Mouse (Mus musculus) adrenal gland, postnatal 25 days (tissue): Measurements from ENCODE around the gene Mboat2. TPM values are rescaled to one million over a fixed set of nuclear protein-coding genes. Genes with fewer than 3 reads are reported as not detected.
A peak's percentile ranks its signal among the peaks of the same experiment; 100 is the strongest.

Experiments used
- DNase-seq: peaks from one replicate; pipeline ENCODE4 v3.0.0; 2021; ENCODE audit warnings: mixed read lengths
- total RNA-seq: library from RNA; stranded (reverse); gene quantifications from 2 replicates; pipeline ENCODE4 v1.2.3, GENCODE M21; 2021

Gene Mboat2
- total RNA-seq, 1 experiment from 2014 or later, result 21.0 TPM

DNA sequence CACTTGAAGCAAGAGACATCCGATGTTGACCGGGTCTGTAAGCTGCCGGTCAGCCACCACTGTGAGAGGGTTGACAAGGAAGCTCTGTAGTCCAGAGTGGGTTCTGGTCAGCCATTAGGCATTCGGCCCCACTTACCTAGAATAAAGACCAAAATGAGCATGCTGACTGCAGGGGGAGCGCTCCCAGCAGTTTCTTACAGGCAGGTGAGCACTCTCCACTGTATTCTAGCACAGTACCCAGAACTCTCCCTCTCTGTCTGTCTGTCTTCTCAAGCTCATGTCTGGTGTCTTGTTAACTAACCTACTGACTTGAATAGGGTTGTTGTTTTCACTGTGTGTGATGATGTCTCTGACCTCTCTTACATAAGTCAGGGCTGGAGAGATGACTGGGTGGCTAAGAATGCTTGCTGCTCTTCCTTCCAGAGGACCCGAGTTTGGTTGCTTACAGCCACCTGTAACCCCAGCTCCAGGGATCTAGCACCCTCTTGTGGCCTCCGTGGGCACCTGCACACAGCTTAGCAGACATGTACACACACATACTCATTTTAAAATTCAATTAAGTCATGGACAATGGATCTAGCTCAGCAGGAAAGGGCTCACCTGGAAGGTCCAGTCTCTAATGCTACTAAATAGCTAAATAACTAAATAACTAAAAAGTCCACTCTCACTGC lies 119.8 kb downstream of the Mboat2 start:
- no peak for DNase-seq

DNA sequence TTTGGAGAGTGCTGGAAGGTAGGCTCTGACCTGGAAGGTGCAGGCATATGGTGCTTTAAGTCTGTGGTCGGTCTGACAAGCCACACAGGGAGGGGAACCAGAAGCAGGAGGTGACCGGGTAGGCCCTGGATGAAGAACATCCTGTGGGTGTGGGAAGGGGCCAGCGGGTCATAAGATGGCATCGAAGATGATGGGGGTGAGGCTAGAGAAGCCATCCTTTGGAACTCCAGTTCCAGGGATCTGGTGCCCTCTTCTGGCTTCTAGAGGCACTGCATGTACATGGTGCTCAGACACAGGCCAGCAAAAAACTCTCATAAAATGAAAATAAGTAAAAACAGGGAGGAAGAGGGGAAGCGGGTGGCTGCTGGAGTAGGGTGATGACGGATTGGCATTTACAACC lies 121.5 kb downstream of the Mboat2 start:
- peak; percentile 54 for DNase-seq

DNA sequence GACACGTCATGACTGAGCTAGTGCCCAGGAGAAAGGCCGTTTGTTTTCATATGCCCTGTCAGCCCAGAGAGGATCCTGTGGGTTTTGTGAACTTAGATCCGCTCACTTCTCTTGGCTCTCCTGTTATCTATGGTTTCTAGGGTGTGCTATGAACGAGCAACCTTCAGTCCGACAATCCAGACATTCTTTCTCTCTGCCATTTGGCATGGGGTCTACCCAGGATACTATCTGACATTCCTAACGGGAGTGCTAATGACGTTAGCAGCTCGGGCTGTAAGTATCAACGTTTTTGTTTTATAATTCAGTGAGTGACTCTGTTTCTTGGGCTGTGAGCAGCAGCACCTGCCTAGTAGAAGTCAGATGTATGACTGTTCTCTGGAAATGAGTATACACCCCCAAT lies 124.5 kb downstream of the Mboat2 start:
- DNase-seq, result no peak

DNA sequence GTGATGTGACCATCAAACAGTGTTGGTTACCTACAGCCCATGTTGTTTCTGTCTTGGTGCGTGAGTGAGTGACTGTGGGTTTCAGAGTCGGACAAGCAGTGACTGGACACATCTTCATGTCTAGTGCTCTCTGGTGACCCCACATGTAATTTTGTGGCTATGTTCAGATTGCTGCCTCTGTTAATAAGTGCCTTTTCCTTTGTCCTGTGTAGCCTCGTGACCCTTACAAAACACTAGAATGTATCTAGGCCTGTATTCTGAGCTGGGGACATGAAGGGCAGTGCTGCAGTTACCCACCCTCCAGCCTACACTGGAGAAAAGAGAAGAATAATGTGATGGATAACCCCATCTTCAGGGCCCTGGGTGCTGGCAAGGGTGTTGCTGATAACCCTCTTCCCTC lies 127.8 kb downstream of the Mboat2 start:
- no peak for DNase-seq

DNA sequence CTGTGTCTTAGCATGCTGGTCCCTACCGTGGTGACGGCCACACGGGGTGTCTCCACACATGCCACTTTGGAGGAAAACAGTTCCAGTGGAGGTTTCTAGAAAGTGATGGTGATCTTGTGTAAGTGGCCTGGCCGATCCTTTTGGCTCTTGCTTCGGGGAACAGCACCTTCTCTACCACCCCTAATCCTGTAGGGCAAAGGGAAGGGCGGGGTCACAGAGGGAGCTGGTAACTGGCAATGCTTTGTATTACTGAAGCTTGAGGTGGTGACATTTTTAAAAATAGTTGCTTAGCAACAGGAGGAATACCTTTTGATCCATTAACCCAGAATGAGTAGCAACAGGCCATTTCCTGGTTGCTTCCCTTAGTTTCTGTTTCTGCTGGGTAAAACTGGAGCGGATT lies 131.1 kb downstream of the Mboat2 start:
- DNase-seq, result no peak

DNA sequence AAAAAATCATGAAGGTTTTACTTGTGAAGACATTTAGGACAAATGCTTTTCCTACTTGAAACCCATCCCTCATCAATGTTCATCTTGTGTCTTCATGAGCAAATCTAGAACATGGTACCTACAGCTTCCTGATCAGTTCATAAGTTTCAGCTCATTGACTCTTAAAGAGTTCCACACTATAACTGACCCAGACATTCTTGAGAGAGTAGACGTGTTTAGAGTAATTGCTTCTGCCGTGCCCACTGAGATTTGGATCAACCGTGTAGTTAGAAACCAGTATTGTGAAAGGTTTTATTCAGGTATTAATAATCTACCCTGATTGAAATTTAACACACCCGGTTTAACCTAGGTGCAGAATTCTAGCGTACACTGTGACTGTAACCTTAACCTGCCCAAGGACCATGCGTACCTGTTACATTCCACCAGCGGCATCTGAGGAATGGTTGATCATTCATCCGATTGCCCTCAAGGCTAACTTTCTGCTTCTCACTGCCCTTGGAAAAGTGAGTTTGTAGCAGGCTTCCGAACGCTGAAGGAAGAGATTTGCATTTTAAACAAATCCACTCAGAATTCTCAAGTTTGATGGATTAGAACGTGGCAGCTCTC lies 131.8 kb downstream of the Mboat2 start:
- no peak for DNase-seq

DNA sequence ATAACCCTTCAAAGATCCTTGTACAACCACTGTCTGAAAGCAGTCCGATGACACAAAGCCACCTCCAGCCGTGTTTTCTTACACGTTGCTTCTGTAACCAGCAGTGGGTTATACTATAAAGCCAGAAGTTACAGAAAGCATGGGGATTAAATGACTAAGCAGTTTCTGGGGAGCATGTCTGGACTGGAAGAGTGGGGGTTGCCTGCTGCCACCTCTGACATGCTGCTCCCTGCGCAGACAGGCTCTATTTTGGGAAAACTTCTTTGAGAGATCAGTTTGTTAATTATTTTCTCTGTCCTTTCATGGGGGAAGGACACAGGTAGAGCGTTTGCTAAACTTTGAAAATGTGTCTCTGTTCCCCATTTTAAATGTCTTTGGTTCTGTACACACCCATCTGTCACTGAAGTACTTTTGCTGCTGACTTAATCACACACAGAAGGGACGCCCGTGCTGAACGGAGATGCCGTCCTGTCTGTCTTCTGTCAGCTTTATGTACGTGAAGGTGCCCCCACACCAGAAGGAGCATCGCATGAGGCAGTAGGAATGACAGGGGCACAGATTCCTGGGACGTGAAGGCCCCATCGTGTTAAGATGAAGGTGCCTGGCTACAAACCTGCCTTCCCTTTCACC lies 132.8 kb downstream of the Mboat2 start:
- DNase-seq, result no peak

DNA sequence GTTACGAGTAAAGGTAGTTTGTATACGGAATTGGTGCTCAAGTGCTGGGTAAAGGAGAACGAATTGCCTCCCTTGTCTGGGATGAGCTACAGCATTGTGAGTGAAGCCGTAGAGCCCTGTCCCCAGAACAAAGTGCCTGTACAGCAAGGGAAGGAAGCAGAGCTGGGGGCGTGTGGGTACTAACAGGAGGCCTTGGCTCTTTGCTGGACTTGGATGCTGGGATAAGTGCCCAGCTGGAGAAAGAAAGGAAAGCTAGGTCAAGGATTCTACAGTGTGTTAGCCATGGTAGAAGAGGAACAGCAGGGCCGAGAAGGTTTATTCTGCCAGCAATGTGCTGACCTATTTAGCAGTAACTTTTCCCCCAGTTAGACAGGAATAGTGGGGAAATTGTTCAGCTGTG lies 134.7 kb downstream of the Mboat2 start:
- DNase-seq, result no peak

DNA sequence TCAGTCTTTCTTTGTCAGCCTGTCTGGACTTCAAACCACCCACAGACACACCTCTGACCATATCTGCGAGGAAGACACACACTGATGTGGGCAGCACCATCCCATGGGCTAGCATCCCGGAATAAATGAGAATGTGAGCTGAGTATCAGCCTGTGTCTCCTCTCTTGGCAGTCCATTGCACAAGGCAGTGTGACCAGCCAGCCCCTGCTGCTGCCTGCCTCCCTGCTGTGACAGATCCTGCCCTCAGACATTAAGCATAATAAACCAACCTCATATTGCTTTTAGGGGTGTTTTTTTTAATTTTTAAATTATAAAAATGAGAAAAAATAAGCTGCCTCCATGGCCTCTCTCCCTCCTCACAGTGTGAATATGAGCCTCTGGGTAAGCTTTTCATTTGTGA lies 135.4 kb downstream of the Mboat2 start:
- no peak for DNase-seq

DNA sequence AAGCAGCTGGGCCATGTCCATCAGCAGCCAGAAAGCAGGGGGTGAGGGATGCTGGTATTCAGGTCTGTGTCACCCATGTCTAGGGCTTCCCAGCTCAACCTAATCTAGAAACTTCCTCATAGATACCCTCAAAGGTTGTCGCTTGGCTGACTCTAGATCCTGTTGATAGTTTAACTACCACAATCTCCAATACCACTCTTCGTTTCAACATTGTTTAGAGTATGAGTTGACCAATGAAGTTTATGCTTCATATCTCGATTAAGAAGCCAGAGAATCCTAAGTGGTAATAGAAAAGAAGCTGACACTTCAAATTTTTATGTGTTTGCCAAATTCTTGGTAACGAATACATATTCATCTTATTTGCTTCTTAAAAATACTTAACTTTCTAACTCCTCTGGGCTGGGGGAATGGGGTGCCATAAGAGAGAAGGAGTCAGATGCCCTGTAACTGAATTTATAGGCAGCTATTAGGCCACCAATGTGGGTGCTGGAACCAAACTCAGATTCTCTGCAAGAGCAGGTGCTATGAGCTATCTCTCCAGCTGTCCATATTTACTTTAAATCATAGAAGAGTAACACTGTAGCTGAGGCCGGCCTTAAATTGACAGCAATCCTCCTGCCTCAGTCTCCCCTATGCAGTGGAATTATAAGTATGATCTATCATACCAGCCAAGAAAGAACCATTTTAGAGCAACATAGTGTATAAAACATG lies 141.0 kb downstream of the Mboat2 start:
- DNase-seq, result no peak

DNA sequence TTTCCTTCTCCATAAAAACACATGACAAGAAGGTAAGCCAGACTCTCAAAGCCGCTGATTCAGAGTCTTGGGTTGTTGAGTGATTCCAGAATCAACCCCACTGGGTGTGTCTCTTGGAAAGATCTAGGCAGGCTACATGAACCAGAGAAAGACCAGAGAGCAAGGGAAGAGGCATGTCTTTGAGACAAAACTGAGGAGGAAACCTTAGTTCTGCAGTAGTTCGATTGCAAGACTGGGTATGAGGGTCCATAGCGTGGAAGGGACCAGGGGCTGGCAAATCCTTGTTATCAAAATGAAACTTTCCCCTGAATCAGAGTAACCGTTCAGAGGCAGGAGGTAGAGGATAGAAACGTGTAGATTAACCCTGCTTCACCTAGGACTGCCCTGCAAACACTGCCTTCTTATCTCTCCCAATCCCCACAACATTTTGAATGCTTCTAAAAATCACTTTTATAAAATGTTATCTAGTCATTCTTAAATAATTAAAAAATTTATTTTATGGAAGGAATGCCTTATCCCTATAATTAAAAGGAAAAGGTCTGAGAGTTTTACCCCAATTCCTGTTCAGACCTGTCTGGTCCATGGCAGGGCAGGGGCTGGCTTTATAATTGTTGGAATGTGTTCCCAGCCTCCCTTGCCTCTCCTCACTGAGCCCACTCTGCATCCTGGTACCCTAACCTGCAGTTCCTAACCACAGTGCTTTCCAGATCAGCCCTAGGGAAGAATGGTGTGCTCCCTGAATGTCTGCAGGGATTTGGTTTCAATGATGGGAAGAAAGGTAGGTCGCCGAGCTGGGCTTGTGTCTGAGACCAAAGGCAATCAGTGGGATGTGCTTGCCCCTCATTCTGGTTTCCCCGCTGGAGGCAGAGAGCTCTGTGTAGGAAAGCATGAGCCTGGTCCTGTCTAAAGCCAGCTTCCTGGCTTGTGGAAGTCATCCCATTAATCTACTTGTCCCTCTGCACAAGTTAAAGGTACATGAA lies 142.0 kb downstream of the Mboat2 start:
- no peak for DNase-seq

DNA sequence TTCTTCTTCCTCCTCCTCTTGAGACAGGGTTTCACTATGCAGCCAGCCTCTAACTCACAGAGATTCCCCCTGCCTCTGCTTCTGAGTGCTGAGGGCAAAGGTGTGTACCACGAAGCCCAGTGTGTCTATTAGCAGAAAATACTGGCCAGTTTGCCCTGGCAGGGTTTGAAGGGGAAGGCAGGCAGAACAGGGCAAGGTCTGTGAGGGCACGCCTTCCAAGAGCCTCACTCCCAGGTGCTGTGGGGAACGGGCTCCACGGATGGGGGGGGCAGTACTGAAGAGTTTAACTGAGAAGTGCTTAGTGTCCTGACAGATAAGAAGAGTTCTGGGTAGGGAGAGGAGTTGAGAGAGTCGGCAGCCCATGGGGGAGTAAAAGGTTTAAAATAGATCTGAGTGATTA lies 142.9 kb downstream of the Mboat2 start:
- DNase-seq, result no peak

DNA sequence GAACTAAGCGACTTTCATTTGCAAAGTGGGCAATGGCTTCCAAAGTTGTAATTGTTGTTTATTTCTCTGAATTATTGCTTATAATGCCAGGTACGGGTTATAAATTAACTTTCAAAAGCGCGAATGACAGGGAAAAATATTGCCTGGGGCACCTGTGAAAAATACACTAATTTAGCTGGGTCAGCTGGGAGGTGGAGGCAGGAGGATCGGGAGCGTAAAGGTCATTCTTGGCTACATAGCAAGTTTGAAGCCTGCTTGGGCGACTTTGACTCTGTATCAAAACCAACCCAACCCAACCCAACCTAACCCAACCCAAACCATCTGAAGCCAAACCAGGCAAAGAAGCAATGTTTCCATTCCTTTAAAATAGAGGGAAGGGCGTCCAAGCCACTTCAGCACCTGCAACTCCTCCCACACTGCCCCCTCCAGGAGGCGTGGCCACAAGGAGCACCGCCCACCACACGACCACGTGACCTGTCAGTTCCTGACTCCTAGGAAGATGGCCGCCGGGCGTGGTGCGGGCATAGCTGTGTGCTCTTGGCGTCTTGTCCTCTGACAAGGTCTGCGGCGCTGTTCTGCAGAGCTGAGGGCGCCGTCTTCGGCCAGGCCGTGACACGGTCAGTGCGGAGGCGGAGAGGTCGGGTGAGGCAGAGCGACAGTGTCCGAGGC lies 143.9 kb downstream of the Mboat2 start, which contains the start of gene Kidins220:
Kidins220 (plus strand) TSS at position 480 of the 669 bp plus-strand sequence.
- peak; percentile 95 for DNase-seq

DNA sequence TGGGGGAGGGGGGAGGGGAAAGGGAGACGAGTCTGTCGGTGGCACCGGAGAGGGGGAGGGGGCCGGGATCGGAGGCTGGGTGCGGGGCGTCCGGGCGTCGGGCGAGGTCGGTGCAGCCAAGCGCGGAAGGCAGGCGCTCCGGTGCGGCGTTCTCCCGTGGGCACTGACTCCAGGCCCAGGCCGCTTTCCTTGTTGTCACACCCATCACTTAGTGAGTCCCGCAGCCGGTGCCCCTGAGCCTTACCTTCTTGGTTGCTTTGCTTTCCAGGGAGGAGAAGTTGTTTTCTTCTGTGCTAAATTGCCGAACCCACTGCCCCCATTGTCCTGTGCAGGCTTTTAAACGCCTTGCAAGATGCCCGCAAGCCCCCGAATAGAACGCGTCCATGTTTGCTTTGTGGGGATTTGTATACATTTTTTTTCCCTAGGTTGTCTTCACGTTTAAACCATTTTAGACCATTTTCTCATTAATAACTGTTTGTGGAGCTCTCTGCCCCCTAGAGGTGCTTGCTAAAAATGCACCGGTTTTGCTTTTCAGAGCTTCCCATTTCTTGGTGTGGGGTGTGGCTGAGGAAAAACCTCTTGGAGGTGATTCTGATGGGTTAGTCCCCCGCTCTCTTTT lies 144.5 kb downstream of the Mboat2 start:
- peak; percentile 33 for DNase-seq

DNA sequence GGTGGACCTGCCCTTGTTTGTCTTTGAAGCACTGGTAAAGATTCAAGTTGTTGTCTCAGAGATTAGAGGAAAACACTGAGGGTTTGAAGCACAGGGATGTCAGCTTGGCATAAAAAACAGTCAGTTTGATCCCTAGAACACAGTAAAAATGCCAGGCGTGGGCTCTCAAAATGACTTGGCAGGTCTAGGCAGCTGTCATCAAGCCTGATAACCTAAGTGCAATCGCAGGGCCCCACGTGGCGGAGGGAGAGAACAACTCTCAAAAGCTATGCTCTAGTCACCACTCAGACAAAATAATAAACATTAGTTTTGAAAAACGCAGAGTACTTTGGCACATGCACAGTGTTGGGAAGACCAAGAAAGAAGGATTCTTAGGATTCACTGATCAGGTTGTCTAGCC lies 154.5 kb downstream of the Mboat2 start:
- no peak for DNase-seq

DNA sequence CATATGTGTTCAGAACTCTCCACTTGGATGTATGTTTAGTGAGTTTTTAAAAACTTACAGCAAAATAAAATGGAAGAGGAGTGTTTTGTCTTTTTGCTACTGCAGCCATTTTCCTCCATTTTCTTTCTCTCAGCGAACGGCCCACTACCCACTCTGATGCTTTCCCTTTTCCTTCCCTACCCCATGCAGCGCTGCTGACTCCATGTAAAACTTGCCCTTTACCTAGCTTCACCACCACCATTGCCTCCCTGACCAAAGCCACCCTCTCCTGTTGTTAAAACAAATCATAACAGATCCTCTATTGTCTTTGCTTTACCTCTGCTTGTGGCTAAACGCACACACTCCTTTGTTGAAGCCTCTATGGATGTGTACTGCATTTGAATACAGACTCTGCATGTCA lies 164.7 kb downstream of the Mboat2 start:
- no peak for DNase-seq

DNA sequence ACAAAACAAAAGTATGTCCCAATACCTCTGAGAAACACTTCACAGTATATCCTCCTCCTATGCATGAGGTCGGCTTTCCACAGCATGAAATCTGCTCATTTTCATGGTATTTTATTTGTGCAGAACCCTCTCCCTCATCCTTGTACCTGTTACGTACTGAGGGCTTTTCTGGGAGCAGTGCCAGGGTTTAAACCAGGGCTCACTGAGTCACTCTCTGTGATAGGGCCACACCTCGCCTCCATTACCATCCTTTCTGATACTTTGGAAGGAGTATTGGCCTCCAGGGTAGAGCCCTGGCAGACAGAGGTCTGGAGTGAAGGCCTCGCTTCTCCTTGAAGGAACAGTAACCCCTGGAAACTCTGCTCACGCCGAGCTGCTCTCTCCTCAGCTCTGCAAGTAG lies 174.7 kb downstream of the Mboat2 start:
- DNase-seq, result no peak

DNA sequence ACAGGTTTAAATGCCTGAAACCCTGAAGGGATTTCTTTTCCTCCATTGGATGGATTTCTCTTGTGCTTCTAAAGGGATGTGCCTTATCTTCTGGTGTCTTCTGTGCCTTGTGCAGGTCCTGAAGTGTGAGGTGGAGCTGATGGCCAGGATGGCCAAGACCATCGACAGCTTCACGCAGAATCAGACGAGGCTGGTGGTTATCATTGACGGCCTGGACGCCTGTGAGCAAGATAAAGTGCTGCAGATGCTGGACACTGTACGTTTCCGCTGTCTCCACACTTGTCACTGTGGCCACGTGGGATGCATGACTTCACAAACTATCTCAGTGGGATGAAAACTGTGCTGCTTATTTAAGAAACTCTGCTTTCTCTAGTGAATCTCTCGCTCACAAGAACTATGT lies 179.3 kb downstream of the Mboat2 start:
- no peak for DNase-seq

DNA sequence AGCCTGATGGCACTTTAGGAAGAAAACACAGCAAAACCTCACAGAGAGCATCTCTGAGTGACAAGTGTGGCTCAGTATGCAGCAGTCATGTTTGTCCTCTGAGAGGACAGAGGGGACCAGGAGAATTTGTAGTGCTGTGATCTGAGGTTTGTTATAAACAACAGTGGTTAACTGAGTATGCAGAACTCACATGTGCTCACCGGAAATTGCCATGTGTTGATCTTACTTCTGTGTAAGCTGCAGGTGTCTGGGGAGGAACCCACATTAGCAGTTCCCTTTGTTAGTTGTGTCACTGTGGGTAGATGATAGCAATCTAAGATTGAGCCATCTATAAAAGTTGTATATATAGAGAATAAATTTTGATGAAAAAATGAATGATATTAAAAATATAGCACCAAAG lies 179.7 kb downstream of the Mboat2 start:
- DNase-seq, result no peak

DNA sequence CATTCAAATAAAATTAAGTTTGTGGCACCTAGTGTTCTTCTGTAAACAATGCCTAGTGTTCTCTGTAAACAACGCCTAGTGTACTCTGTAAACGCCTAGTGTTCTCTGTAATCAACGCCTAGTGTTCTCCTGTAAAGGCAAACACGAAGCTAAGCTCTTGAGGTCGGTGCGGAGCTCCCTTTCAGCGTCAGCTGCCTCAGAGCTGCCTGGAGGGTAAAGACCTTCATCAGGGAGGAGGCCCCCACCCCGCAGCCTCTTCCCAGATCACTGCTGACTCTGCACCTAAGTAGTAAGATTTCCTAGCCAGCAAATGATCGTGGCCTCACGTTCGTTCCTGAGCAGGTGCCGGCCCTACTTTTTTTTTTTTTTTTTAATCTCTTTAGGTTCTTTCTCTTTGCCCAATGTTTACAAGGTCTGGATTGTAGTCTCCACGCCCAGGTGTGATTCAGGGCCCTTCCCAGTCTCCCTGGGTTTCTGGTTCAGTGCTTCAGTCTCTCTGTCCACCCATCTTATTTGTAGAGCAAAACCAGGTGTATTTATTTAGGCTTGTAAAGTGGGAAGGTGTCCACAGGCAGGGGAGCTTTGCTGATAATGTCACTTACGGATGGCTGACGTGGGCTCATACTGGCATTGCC lies 181.2 kb downstream of the Mboat2 start:
- DNase-seq, result no peak
